Mouse (Mus musculus): ENCODE results near the gene Apol7b. TPM values are rescaled to one million over a fixed set of nuclear protein-coding genes. Genes with fewer than 3 reads are reported as not detected.
"Not testable (repeated sequence)": the region's sequence is repeated elsewhere in the genome, so short reads cannot be mapped to it uniquely, and the experiment has no call there.

Gene Apol7b
- total RNA-seq (2012; rRNA removed) = not detected in 2 replicates
- not detected for polyA plus RNA-seq (2012; ENCODE audit: insufficient read depth in 1 of 2, insufficient read length in 2 of 2, low read depth in 1 of 2, low replicate concordance in 2 of 2, missing spikeins in 1 of 2)

- not testable (repeated sequence) for H3K27ac ChIP-seq (ENCODE audit: control insufficient read depth, low read depth, low read length); H3K4me3 ChIP-seq (ENCODE audit: control insufficient read depth in 1 of 2, insufficient read depth in 1 of 2, low read depth in 2 of 2, low read length in 2 of 2); H3K9me3 ChIP-seq (replicated peaks; ENCODE audit: insufficient read depth, low read length); H3K9ac ChIP-seq (ENCODE audit: control insufficient read depth, low read depth, low read length, poor library complexity, severe bottlenecking); DNase-seq (ENCODE audit: low read depth, low spot score); H3K36me3 ChIP-seq (ENCODE audit: control insufficient read depth in 1 of 2, insufficient read depth in 2 of 2, low read length in 2 of 2); H3K79me2 ChIP-seq (ENCODE audit: control insufficient read depth, insufficient read depth, low read length, poor library complexity); H3K27me3 ChIP-seq (ENCODE audit: control insufficient read depth in 1 of 2, insufficient read depth in 2 of 2, low read length in 2 of 2); H3K4me1 ChIP-seq (ENCODE audit: control insufficient read depth in 1 of 2, insufficient read depth in 2 of 2, low read length in 2 of 2)
Observed at GRCm38 (mm10) chr15:77447392-77447791, at the start of gene Apol7b. Apol7b (minus strand) TSS chr15:77447492.

GRCm38 (mm10) chr15:77494694-77495093, 47.4 kb upstream of the Apol7b start:
- H3K9me3 ChIP-seq (replicated peaks; ENCODE audit: insufficient read depth, low read length); H3K27me3 ChIP-seq (ENCODE audit: control insufficient read depth in 1 of 2, insufficient read depth in 2 of 2, low read length in 2 of 2); DNase-seq (ENCODE audit: low read depth, low spot score); H3K9ac ChIP-seq (ENCODE audit: control insufficient read depth, low read depth, low read length, poor library complexity, severe bottlenecking); H3K27ac ChIP-seq (ENCODE audit: control insufficient read depth, low read depth, low read length); H3K79me2 ChIP-seq (ENCODE audit: control insufficient read depth, insufficient read depth, low read length, poor library complexity); H3K36me3 ChIP-seq (ENCODE audit: control insufficient read depth in 1 of 2, insufficient read depth in 2 of 2, low read length in 2 of 2); H3K4me1 ChIP-seq (ENCODE audit: control insufficient read depth in 1 of 2, insufficient read depth in 2 of 2, low read length in 2 of 2); H3K4me3 ChIP-seq (ENCODE audit: control insufficient read depth in 1 of 2, insufficient read depth in 1 of 2, low read depth in 2 of 2, low read length in 2 of 2): not testable (repeated sequence)

- H3K79me2 ChIP-seq (ENCODE audit: control insufficient read depth, insufficient read depth, low read length, poor library complexity) = not testable (repeated sequence)
Observed at GRCm38 (mm10) chr15:77493181-77493580, 45.9 kb upstream of the Apol7b start.

GRCm38 (mm10) chr15:77482140-77482794, 35.0 kb upstream of the Apol7b start:
- Histone ChIP-seq H3K79me2 (ENCODE audit: control insufficient read depth, insufficient read depth, low read length, poor library complexity) (no peaks in the 10 kb centered on the region), H3K9me3 (replicated peaks; ENCODE audit: insufficient read depth, low read length) (no peaks in the 10 kb centered on the region), H3K27ac (ENCODE audit: control insufficient read depth, low read depth, low read length) (no peak overlapping the region), H3K9ac (ENCODE audit: control insufficient read depth, low read depth, low read length, poor library complexity, severe bottlenecking) (no peak overlapping the region), H3K27me3 (ENCODE audit: control insufficient read depth in 1 of 2, insufficient read depth in 2 of 2, low read length in 2 of 2) (no peaks in the 10 kb centered on the region; a peak in 1 of 4 replicates), H3K4me3 (ENCODE audit: control insufficient read depth in 1 of 2, insufficient read depth in 1 of 2, low read depth in 2 of 2, low read length in 2 of 2) (no peak overlapping the region), H3K4me1 (ENCODE audit: control insufficient read depth in 1 of 2, insufficient read depth in 2 of 2, low read length in 2 of 2) (no peaks in the 10 kb centered on the region), H3K36me3 (ENCODE audit: control insufficient read depth in 1 of 2, insufficient read depth in 2 of 2, low read length in 2 of 2) (no peaks in the 10 kb centered on the region)
- no peak for TF ChIP-seq ZMIZ1 (IDR thresholded peaks at IDR 0.05; ENCODE audit: low read depth, low read length)
- TF ChIP-seq NRF1 (IDR thresholded peaks at IDR 0.05; ENCODE audit: insufficient read depth, low read depth, low read length, poor library complexity, severe bottlenecking) = no peak
- no peak for TF ChIP-seq SIN3A (IDR thresholded peaks at IDR 0.05; ENCODE audit: low read length)
- no peak for TF ChIP-seq TBP (IDR thresholded peaks at IDR 0.05; ENCODE audit: low read depth, low read length)
- no peak for DNase-seq (ENCODE audit: low read depth, low spot score)

More at GRCm38 (mm10) chr15:77493181-77493580, 45.9 kb upstream of the Apol7b start:
- not testable (repeated sequence) for H3K4me1 ChIP-seq (ENCODE audit: control insufficient read depth in 1 of 2, insufficient read depth in 2 of 2, low read length in 2 of 2); H3K9me3 ChIP-seq (replicated peaks; ENCODE audit: insufficient read depth, low read length); H3K36me3 ChIP-seq (ENCODE audit: control insufficient read depth in 1 of 2, insufficient read depth in 2 of 2, low read length in 2 of 2); H3K9ac ChIP-seq (ENCODE audit: control insufficient read depth, low read depth, low read length, poor library complexity, severe bottlenecking); DNase-seq (ENCODE audit: low read depth, low spot score); H3K4me3 ChIP-seq (ENCODE audit: control insufficient read depth in 1 of 2, insufficient read depth in 1 of 2, low read depth in 2 of 2, low read length in 2 of 2); H3K27me3 ChIP-seq (ENCODE audit: control insufficient read depth in 1 of 2, insufficient read depth in 2 of 2, low read length in 2 of 2); H3K27ac ChIP-seq (ENCODE audit: control insufficient read depth, low read depth, low read length)

- H3K27ac ChIP-seq (ENCODE audit: control insufficient read depth, low read depth, low read length); H3K36me3 ChIP-seq (ENCODE audit: control insufficient read depth in 1 of 2, insufficient read depth in 2 of 2, low read length in 2 of 2); H3K9me3 ChIP-seq (replicated peaks; ENCODE audit: insufficient read depth, low read length); H3K9ac ChIP-seq (ENCODE audit: control insufficient read depth, low read depth, low read length, poor library complexity, severe bottlenecking); H3K4me3 ChIP-seq (ENCODE audit: control insufficient read depth in 1 of 2, insufficient read depth in 1 of 2, low read depth in 2 of 2, low read length in 2 of 2); H3K79me2 ChIP-seq (ENCODE audit: control insufficient read depth, insufficient read depth, low read length, poor library complexity); H3K27me3 ChIP-seq (ENCODE audit: control insufficient read depth in 1 of 2, insufficient read depth in 2 of 2, low read length in 2 of 2); H3K4me1 ChIP-seq (ENCODE audit: control insufficient read depth in 1 of 2, insufficient read depth in 2 of 2, low read length in 2 of 2); DNase-seq (ENCODE audit: low read depth, low spot score): not testable (repeated sequence)
Observed at GRCm38 (mm10) chr15:77476693-77477092, 29.4 kb upstream of the Apol7b start, which contains the start of gene Apol10a. Apol10a (plus strand) TSS chr15:77477047.

GRCm38 (mm10) chr15:77474699-77475390, 27.6 kb upstream of the Apol7b start:
- DNase-seq (ENCODE audit: low read depth, low spot score); H3K79me2 ChIP-seq (ENCODE audit: control insufficient read depth, insufficient read depth, low read length, poor library complexity); H3K4me3 ChIP-seq (ENCODE audit: control insufficient read depth in 1 of 2, insufficient read depth in 1 of 2, low read depth in 2 of 2, low read length in 2 of 2); H3K36me3 ChIP-seq (ENCODE audit: control insufficient read depth in 1 of 2, insufficient read depth in 2 of 2, low read length in 2 of 2); H3K27me3 ChIP-seq (ENCODE audit: control insufficient read depth in 1 of 2, insufficient read depth in 2 of 2, low read length in 2 of 2); H3K9me3 ChIP-seq (replicated peaks; ENCODE audit: insufficient read depth, low read length); H3K27ac ChIP-seq (ENCODE audit: control insufficient read depth, low read depth, low read length); H3K4me1 ChIP-seq (ENCODE audit: control insufficient read depth in 1 of 2, insufficient read depth in 2 of 2, low read length in 2 of 2); H3K9ac ChIP-seq (ENCODE audit: control insufficient read depth, low read depth, low read length, poor library complexity, severe bottlenecking): not testable (repeated sequence)

All from MEL (cell line).